Mouse (Mus musculus) hindbrain, embryonic 14.5 days (tissue): Measurements from ENCODE around the gene Mical3. TPM values are rescaled to one million over a fixed set of nuclear protein-coding genes. Genes with fewer than 3 reads are reported as not detected.

Experiments used
- ATAC-seq: fragments of 200-750 bp; cut with Nextera tagmentation; 2 replicates; pipeline ENCODE4 v1.8.0; 2017; ENCODE audit warnings: moderate number of reproducible peaks, mild to moderate bottlenecking, moderate TSS enrichment, moderate library complexity; ENCODE audit not compliant: low FRiP score
- DNase-seq: peaks from one replicate; pipeline ENCODE4 v3.0.0-alpha.2; 2015; ENCODE audit warnings: low spot score
- H3K27ac ChIP-seq: fragments of 300-500 bp; sonication (generic); 2 replicates; pipeline ENCODE4 v1.5.1; 2014; ENCODE audit warnings: mild to moderate bottlenecking, moderate library complexity
- H3K27me3 ChIP-seq: fragments of 300-500 bp; sonication (generic); 2 replicates; pipeline ENCODE4 v1.6.1; 2014; ENCODE audit warnings: mild to moderate bottlenecking, low read length, mixed read lengths; ENCODE audit not compliant: control insufficient read depth, insufficient read depth
- H3K36me3 ChIP-seq: fragments of 300-500 bp; sonication (generic); replicated peaks from 2 replicates; pipeline ENCODE4 v1.6.1; 2014; ENCODE audit not compliant: control insufficient read depth, insufficient read depth
- H3K4me1 ChIP-seq: fragments of 300-500 bp; sonication (generic); replicated peaks from 2 replicates; pipeline ENCODE4 v1.6.1; 2014; ENCODE audit warnings: antibody characterized with exemption, low read length, mixed read lengths; ENCODE audit not compliant: control insufficient read depth, insufficient read depth
- H3K4me2 ChIP-seq: fragments of 300-500 bp; sonication (generic); replicated peaks from 2 replicates; pipeline ENCODE4 v1.6.1; 2014; ENCODE audit warnings: mild to moderate bottlenecking, moderate library complexity
- H3K4me3 ChIP-seq: fragments of 300-500 bp; sonication (generic); replicated peaks from 2 replicates; pipeline ENCODE4 v1.5.1; 2014; ENCODE audit warnings: mild to moderate bottlenecking, low read length
- H3K9ac ChIP-seq: fragments of 300-500 bp; sonication (generic); 2 replicates; pipeline ENCODE4 v1.6.1; 2014
- H3K9me3 ChIP-seq: fragments of 300-500 bp; sonication (generic); 2 replicates; pipeline ENCODE4 v1.6.1; 2016; ENCODE audit warnings: low read length; ENCODE audit not compliant: control insufficient read depth
- WGBS: fragments of 180-500 bp; shearing (Covaris S2); extraction: QIAGEN DNeasy Blood & Tissue Kit; methylation state at CpG from one replicate; pipeline ENCODE4 v1.1.7; 2014; 5-methylcytosine and 5-hydroxymethylcytosine counted together
- polyA plus RNA-seq: library from polyadenylated mRNA; unstranded; fragments of >200 nt; fragmentation: Nextera tagmentation; extraction: Ambion mirVana; gene quantifications from 2 replicates; pipeline ENCODE4 v1.2.1, GENCODE M21; 2014

Gene Mical3
- polyA plus RNA-seq = 44.6 and 49.4 TPM in 2 replicates

- Histone ChIP-seq H3K27ac (peak within 1 kb of the TSS; percentile 90), H3K9me3 (no peaks in the 10 kb centered on the region), H3K36me3 (no peaks in the 10 kb centered on the region), H3K4me2 (peak within 1 kb of the TSS; percentile 60), H3K9ac (peak within 1 kb of the TSS; percentile 69), H3K4me1 (peaks cover 22% of the 10 kb centered on the region), H3K27me3 (no peaks in the 10 kb centered on the region), H3K4me3 (peak within 1 kb of the TSS; percentile 48)
- peak; percentile 85 for ATAC-seq
- WGBS = under 1% methylated on average over 17 of the region's 17 CpGs
- DNase-seq = peak; percentile 78
Measured at GRCm38 (mm10) chr6:121130773-121131172, at the start of gene Mical3. TSS of gene Mical3 (minus strand) at chr6:121130999.

DNA sequence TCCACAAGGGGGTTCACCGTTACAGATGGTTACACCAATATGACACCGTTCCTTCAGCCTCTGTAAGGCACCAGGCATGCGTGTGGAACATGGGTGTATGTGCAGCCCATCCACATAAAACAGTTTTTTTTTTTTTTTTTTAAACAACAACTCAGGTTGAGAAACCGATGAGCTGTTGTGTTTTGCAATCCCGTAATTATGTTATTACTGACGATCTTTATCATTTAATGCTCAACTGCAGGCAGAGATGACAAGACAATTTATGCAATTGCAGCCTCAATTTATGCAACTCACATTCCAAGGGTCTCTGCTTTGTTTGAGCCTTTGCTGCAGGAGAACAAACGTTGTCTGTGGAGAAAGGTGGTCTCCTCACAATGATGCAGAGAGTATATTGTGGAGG is 49.0 kb upstream of the Mical3 start:
- ATAC-seq (no peak), DNase-seq (no peak)
- Histone ChIP-seq H3K9ac (no peak overlapping the region), H3K27me3 (no peaks in the 10 kb centered on the region), H3K4me3 (no peak overlapping the region), H3K36me3 (no peaks in the 10 kb centered on the region), H3K4me1 (peaks cover 18% of the 10 kb centered on the region), H3K4me2 (no peak overlapping the region), H3K9me3 (no peaks in the 10 kb centered on the region), H3K27ac (no peak overlapping the region)
- WGBS = 65% methylated on average over 7 of the region's 7 CpGs

DNA sequence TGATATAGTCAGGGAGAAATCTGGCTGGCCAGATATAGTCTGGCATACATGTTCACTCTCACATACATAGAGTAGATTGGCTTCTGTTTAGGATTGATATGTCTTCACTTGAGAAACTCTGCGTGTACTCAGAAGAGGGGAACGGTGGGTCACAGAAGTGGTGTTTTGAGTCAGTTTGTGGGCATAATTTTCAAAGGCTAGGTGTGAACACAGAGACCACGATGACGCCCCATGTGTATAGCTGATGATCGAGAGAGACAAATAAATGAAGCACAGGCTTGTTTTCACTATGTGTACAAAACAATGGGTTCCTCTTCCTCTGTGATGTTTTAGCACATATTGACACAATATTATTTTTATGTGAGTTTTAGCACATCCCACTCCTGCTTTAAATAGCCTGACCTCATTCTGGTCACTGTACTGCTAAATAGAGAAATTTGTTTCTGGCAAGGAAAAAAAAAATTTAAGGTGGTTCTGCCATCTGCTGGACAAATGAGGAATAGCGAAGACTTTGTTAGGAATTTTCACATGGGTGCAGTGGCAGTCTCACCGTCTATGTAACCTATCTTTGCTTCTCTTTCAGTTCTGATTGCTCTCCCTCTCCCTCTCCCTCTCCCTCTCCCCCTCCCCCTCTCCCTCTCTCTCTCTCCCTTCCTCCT is 48.0 kb upstream of the Mical3 start:
- H3K4me1 ChIP-seq = 0 out of 2 replicates have a peak, but pooled peaks cover 11% of the 10 kb centered on the region
- no peak for ATAC-seq
- H3K4me3 ChIP-seq = no peak overlapping the region
- no peaks in the 10 kb centered on the region for H3K27me3 ChIP-seq
- no peak overlapping the region for H3K9ac ChIP-seq
- no peaks in the 10 kb centered on the region for H3K36me3 ChIP-seq
- peak; percentile 95 for DNase-seq
- no peak overlapping the region for H3K27ac ChIP-seq
- 61% methylated on average over 7 of the region's 7 CpGs for WGBS
- H3K9me3 ChIP-seq = no peaks in the 10 kb centered on the region
- no peak overlapping the region for H3K4me2 ChIP-seq

DNA sequence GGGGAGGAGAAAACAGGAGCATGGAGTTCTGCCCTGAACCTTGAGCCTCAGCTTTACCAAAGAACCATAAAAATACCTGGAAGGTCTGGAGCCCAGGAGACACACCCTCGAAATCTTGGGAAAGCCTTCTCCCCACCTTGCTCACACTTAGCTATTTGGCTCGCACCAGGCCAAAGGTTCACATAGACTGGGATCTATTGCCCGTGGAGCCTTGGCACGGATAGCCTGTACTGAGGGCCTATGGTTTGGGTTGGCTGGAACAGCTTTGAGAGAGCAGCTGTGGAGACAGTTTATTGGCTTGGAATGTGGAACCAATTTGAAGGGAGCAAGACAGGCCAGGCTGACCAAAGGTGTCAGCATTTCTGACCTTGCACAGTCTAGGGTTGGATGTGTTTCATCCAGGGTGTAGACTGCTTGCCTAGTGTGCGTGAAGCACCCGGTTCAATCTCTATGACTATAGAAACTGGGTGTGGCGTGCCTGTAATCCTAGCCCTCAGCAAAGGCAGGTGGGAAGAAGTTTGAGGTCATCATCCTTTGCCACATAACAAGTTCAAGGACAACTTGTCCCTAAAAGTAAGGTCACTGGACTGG is 46.4 kb upstream of the Mical3 start:
- DNase-seq (no peak), ATAC-seq (no peak)
- Histone ChIP-seq H3K36me3 (no peaks in the 10 kb centered on the region), H3K9ac (no peak overlapping the region), H3K4me1 (0 out of 2 replicates have a peak, but pooled peaks cover 11% of the 10 kb centered on the region), H3K4me3 (no peak overlapping the region), H3K27ac (no peak overlapping the region), H3K4me2 (no peak overlapping the region), H3K9me3 (no peaks in the 10 kb centered on the region), H3K27me3 (no peaks in the 10 kb centered on the region)
- WGBS = 90% methylated on average over 7 of the region's 7 CpGs

GRCm38 (mm10) chr6:121176731-121177098 is 45.9 kb upstream of the Mical3 start:
- Histone ChIP-seq H3K9me3 (no peaks in the 10 kb centered on the region), H3K4me1 (0 out of 2 replicates have a peak, but pooled peaks cover 11% of the 10 kb centered on the region), H3K27ac (0 out of 2 replicates have a peak overlapping the region, but pooled peaks have one; percentile 5), H3K4me2 (no peak overlapping the region), H3K9ac (no peak overlapping the region), H3K4me3 (no peak overlapping the region), H3K27me3 (no peaks in the 10 kb centered on the region), H3K36me3 (no peaks in the 10 kb centered on the region)
- DNase-seq = no peak
- ATAC-seq = no peak
- 74% methylated on average over 4 of the region's 4 CpGs for WGBS

DNA sequence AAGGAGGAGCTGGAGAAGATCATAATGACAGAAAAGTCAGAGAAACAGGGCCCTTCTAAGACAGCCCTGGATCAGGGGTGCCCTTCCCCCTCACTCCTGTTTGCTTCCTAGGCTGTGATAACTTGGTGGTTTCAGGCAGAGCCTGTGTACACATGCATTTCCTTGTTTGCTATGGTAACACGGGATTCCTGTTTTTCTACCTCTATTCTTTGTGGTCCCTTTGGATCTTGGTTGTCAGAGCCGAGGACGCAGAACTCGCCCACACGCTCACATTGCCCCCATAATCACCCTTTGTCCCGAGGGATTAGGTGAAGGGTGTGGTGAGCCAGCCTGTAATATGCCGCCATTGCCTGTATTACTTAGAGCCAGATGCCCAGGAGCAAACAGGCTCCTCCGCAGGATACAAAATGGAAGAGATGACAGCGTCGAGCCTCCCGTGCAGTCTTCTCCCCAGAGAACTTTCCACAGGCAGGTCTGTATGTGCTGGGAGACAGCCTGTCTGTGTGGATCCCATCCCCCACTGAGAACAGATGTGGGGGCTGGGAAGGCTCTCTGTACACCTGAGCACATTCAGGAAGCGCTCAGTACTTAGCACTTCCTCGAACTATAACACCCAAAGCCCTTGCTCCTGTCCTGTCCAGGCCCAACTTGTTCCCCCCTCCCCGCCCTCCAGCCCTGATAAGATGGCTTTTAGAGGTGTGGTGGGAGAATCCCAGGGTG is 45.4 kb upstream of the Mical3 start:
- peak overlapping the region; percentile 5; the same call in 1 of the 2 replicates for H3K27ac ChIP-seq
- no peaks in the 10 kb centered on the region for H3K9me3 ChIP-seq
- no peak overlapping the region for H3K4me2 ChIP-seq
- H3K36me3 ChIP-seq = no peaks in the 10 kb centered on the region
- WGBS = 53% methylated on average over 14 of the region's 14 CpGs
- H3K27me3 ChIP-seq = no peaks in the 10 kb centered on the region
- H3K4me1 ChIP-seq = 0 out of 2 replicates have a peak, but pooled peaks cover 11% of the 10 kb centered on the region
- DNase-seq (no peak), ATAC-seq (no peak)
- H3K9ac ChIP-seq = peak overlapping the region; percentile 39; the same call in 1 of the 2 replicates
- H3K4me3 ChIP-seq = no peak overlapping the region

- H3K4me2 ChIP-seq = no peak overlapping the region
- 95% methylated on average over 6 of the region's 6 CpGs for WGBS
- H3K27ac ChIP-seq = no peak overlapping the region
- no peak overlapping the region for H3K4me3 ChIP-seq
- H3K27me3 ChIP-seq = no peaks in the 10 kb centered on the region
- no peak overlapping the region for H3K9ac ChIP-seq
- DNase-seq (no peak), ATAC-seq (no peak)
- H3K9me3 ChIP-seq = no peaks in the 10 kb centered on the region
- H3K36me3 ChIP-seq = no peaks in the 10 kb centered on the region
- 0 out of 2 replicates have a peak, but pooled peaks cover 11% of the 10 kb centered on the region for H3K4me1 ChIP-seq
Measured at GRCm38 (mm10) chr6:121174761-121175160, 44.0 kb upstream of the Mical3 start.

DNA sequence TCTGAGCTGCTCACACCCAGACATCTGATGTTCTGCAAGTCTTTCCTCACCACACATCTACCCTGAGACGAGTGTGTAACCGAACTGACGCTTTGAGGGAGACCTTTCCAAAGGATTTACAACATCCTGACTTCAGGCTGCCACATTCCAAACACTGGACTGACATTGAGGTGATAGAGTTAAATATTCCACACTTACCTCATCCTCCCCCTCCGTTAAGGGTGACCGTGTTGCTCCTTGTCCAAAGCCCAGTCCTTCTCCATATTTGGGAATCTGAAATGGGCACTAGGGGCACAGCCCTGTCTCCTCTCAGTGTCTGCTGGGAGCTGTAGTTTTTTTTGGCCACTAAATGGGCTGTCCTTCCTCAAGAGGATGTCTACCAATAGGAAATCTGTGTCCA is 42.7 kb upstream of the Mical3 start:
- ATAC-seq (no peak), DNase-seq (no peak)
- Histone ChIP-seq H3K4me2 (no peak overlapping the region), H3K4me1 (0 out of 2 replicates have a peak, but pooled peaks cover 11% of the 10 kb centered on the region), H3K4me3 (no peak overlapping the region), H3K36me3 (no peaks in the 10 kb centered on the region), H3K9ac (no peak overlapping the region), H3K9me3 (no peaks in the 10 kb centered on the region), H3K27me3 (no peaks in the 10 kb centered on the region), H3K27ac (no peak overlapping the region)
- 81% methylated on average over 5 of the region's 5 CpGs for WGBS

GRCm38 (mm10) chr6:121171102-121171501 is 40.3 kb upstream of the Mical3 start:
- H3K4me1 ChIP-seq = 0 out of 2 replicates have a peak, but pooled peaks cover 8% of the 10 kb centered on the region
- no peaks in the 10 kb centered on the region for H3K27me3 ChIP-seq
- ATAC-seq (no peak), DNase-seq (no peak)
- no peak overlapping the region for H3K27ac ChIP-seq
- 83% methylated on average over 6 of the region's 6 CpGs for WGBS
- no peaks in the 10 kb centered on the region for H3K36me3 ChIP-seq
- H3K4me2 ChIP-seq = no peak overlapping the region
- H3K9ac ChIP-seq = no peak overlapping the region
- H3K9me3 ChIP-seq = no peaks in the 10 kb centered on the region
- H3K4me3 ChIP-seq = no peak overlapping the region
